Mouse (Mus musculus) heart, postnatal 0 days (tissue): Measurements from ENCODE around the gene Hoxc8.

ENCODE experiments used
- CTCF ChIP-seq: IDR thresholded peaks from 2 replicates; pipeline ENCODE4 v1.5.1; 2016; ENCODE audit warnings: antibody characterized with exemption, control low read depth, low read depth
- EP300 ChIP-seq: IDR thresholded peaks from 2 replicates; pipeline ENCODE4 v1.6.1; 2016; ENCODE audit warnings: antibody characterized with exemption, low read depth

GRCm38 (mm10) chr15:102980912-102981311 is 9.5 kb upstream of the Hoxc8 start:
- TF ChIP-seq CTCF, result no peak
- no peak for TF ChIP-seq EP300
